In genomic region chr12:24778876-24779275, GRCm38 (mm10) we compare ENCODE assay signal across 25 mouse cellular contexts.
"Had no signal": no experiment of that assay in that cellular context is flagged by ENCODE, and none has a peak within 500 bp of the region (broad histone marks: within the 10 kb centered on the region; RNA-seq: fewer than 3 reads in every experiment).

No protein-coding gene starts in this region.

- H3K4me1 ChIP-seq: embryonic facial prominence, embryonic 12.5 days; embryonic facial prominence, embryonic 15.5 days; forebrain, embryonic 10.5 days; forebrain, embryonic 12.5 days; forebrain, embryonic 13.5 days; forebrain, embryonic 15.5 days had no signal

- ATAC-seq: forebrain, embryonic 13.5 days; forebrain, embryonic 14.5 days; forebrain, embryonic 15.5 days; forebrain, embryonic 16.5 days; forebrain, postnatal 0 days had no signal

- H3K4me3 ChIP-seq: embryonic facial prominence, embryonic 10.5 days; embryonic facial prominence, embryonic 12.5 days; embryonic facial prominence, embryonic 13.5 days; embryonic facial prominence, embryonic 15.5 days; erythroblast, embryonic 14.5 days; forebrain, embryonic 10.5 days; forebrain, embryonic 12.5 days; forebrain, embryonic 13.5 days; forebrain, embryonic 15.5 days; gastrocnemius, adult 2 months had no signal

- H3K9ac ChIP-seq: embryonic facial prominence, embryonic 12.5 days; embryonic facial prominence, embryonic 13.5 days; embryonic facial prominence, embryonic 15.5 days; forebrain, embryonic 12.5 days; forebrain, embryonic 13.5 days; forebrain, embryonic 15.5 days; forebrain, postnatal 0 days had no signal

- H3K36me3 ChIP-seq: embryonic facial prominence, embryonic 10.5 days; embryonic facial prominence, embryonic 12.5 days; embryonic facial prominence, embryonic 13.5 days; embryonic facial prominence, embryonic 15.5 days; forebrain, embryonic 10.5 days; forebrain, embryonic 12.5 days; forebrain, embryonic 15.5 days had no signal

- H3K27ac ChIP-seq: embryonic facial prominence, embryonic 10.5 days; embryonic facial prominence, embryonic 12.5 days; embryonic facial prominence, embryonic 13.5 days; embryonic facial prominence, embryonic 15.5 days; forebrain, embryonic 10.5 days; forebrain, embryonic 12.5 days; forebrain, embryonic 13.5 days; forebrain, embryonic 15.5 days; gastrocnemius, adult 2 months had no signal

- H3K27me3 ChIP-seq: embryonic facial prominence, embryonic 12.5 days; embryonic facial prominence, embryonic 13.5 days; embryonic facial prominence, embryonic 15.5 days; forebrain, embryonic 13.5 days; forebrain, embryonic 15.5 days had no signal

- H3K4me2 ChIP-seq: embryonic facial prominence, embryonic 12.5 days; embryonic facial prominence, embryonic 13.5 days; embryonic facial prominence, embryonic 15.5 days; forebrain, embryonic 12.5 days; forebrain, embryonic 13.5 days; forebrain, embryonic 15.5 days had no signal

- DNase-seq: cerebellum, adult 2 months; cerebellum, adult 8-10 months; cerebellum, adult 9-10 months; cerebellum, adult 9-11 months; cerebellum, postnatal 25 days; cerebellum, postnatal 36 days; embryo, embryonic 11 days; forebrain, postnatal 0 days; gastrocnemius, adult 2 months; gastrocnemius, postnatal 10 days; gastrocnemius, postnatal 14 days; gastrocnemius, postnatal 25 days; gastrocnemius, postnatal 36 days; heart, adult 18-20 months had no signal

- H3K9me3 ChIP-seq: embryonic facial prominence, embryonic 10.5 days; embryonic facial prominence, embryonic 12.5 days; embryonic facial prominence, embryonic 13.5 days; embryonic facial prominence, embryonic 15.5 days; forebrain, embryonic 10.5 days; forebrain, embryonic 12.5 days; forebrain, embryonic 13.5 days; forebrain, embryonic 15.5 days had no signal
